12 mouse cellular contexts compared by ENCODE assay signal in the genomic region with DNA sequence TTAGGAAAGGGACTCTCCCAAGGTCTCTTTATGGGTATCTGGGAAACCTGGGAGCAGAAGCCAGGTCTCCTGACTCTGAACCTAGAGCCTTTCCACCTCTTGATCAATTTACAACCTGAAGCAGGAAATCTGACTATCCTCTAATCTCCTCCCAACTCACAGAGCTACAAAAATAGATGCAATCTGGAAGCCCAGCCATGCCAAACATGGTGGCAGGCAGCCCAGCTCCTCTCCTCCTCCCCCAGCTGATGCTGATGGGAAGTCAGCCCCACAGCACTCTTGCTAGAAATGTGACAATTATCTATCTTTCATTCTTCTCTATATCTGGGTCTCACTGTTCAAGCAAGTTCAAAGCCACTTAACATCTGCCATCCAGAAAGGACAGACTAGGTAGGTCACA.
A peak's percentile ranks its signal among the peaks of the same experiment; 100 is the strongest.
DNase-seq lines count a peak whose midpoint lies in the region; ATAC-seq lines count a peak whose summit lies in the region.
"Had no signal": no experiment of that assay in that cellular context is flagged by ENCODE, and none has a peak within 500 bp of the region (broad histone marks: within the 10 kb centered on the region; RNA-seq: fewer than 3 reads in every experiment).

No protein-coding gene starts in this region.

- no peak for ATAC-seq in midbrain, embryonic 11.5 days (ENCODE audit: low FRiP score)
- ATAC-seq: intestine, embryonic 16.5 days; liver, postnatal 0 days had no signal

- no peak overlapping the region for H3K9ac ChIP-seq in midbrain, embryonic 11.5 days (ENCODE audit: low read length)
- H3K9ac ChIP-seq: heart, embryonic 13.5 days; liver, postnatal 0 days had no signal

- no peak overlapping the region for H3K4me2 ChIP-seq in midbrain, embryonic 11.5 days
- H3K4me2 ChIP-seq: heart, embryonic 13.5 days had no signal

- no peaks in the 10 kb centered on the region for H3K4me1 ChIP-seq in midbrain, embryonic 11.5 days (ENCODE audit: control insufficient read depth, insufficient read depth, low read length)

- DNase-seq in brain, adult 2 months (ENCODE audit: low read depth, low spot score), result peak; percentile 97
- peak; percentile 89 for DNase-seq in cerebellum, adult 8-10 months
- peak; percentile 40 for DNase-seq in gastrocnemius, postnatal 10 days
- DNase-seq in left cerebral cortex, adult 8-10 months (ENCODE audit: low spot score in 2 of 2), result peak; percentile 13 to 75
- DNase-seq in adrenal gland, adult 18-20 months (ENCODE audit: low spot score in 2 of 2), result no peak
- no peak for DNase-seq in embryo, embryonic 9.5 days (ENCODE audit: extremely low spot score)
- DNase-seq in lung, adult 18-20 months, result no peak
- DNase-seq in midbrain, embryonic 11.5 days (ENCODE audit: low spot score, missing footprints), result no peak
- DNase-seq: liver, postnatal 0 days had no signal

- no peaks in the 10 kb centered on the region for H3K36me3 ChIP-seq in midbrain, embryonic 11.5 days (ENCODE audit: control insufficient read depth, insufficient read depth, low read length)
- H3K36me3 ChIP-seq: embryonic facial prominence, embryonic 10.5 days; heart, embryonic 13.5 days had no signal

- no peak overlapping the region for H3K4me3 ChIP-seq in midbrain, embryonic 11.5 days (ENCODE audit: low read depth, low read length)
- H3K4me3 ChIP-seq: embryonic facial prominence, embryonic 10.5 days; heart, embryonic 13.5 days had no signal

- H3K27ac ChIP-seq in midbrain, embryonic 11.5 days (ENCODE audit: low read depth, low read length), result no peak overlapping the region
- H3K27ac ChIP-seq: embryonic facial prominence, embryonic 10.5 days; heart, embryonic 13.5 days had no signal

- H3K27me3 ChIP-seq in midbrain, embryonic 11.5 days (ENCODE audit: control insufficient read depth, insufficient read depth, low read length), result no peaks in the 10 kb centered on the region
- H3K27me3 ChIP-seq: heart, embryonic 13.5 days had no signal

- H3K9me3 ChIP-seq in midbrain, embryonic 11.5 days (ENCODE audit: control insufficient read depth, low read length), result no peaks in the 10 kb centered on the region
- H3K9me3 ChIP-seq: embryonic facial prominence, embryonic 10.5 days; heart, embryonic 13.5 days had no signal

Comparison
In these comparisons a context has a peak if more than half of its experiments do, and no peak if none do; other contexts are left out.
1. DNase-seq: peak in brain, adult 2 months (single experiment), cerebellum, adult 8-10 months (single experiment), gastrocnemius, postnatal 10 days (single experiment) and left cerebral cortex, adult 8-10 months (2 of 2); none in adrenal gland, adult 18-20 months (0 of 2), embryo, embryonic 9.5 days (single experiment), lung, adult 18-20 months (0 of 2) and midbrain, embryonic 11.5 days (single experiment).